ENCODE assay signal across 8 mouse cellular contexts in genomic region chr11:55077331-55078231, GRCm38 (mm10). TPM values are rescaled to one million over a fixed set of nuclear protein-coding genes. Genes with fewer than 3 reads are reported as not detected.
DNase-seq lines count a peak whose midpoint lies in the region; ATAC-seq and TF ChIP-seq lines count a peak whose summit lies in the region.

Gene Ccdc69 (minus strand): TSS chr11:55078131.

- H3K9me3 ChIP-seq in lung, embryonic 14.5 days (ENCODE audit: low read depth, low read length) = no peaks in the 10 kb centered on the region
- no peaks in the 10 kb centered on the region for H3K9me3 ChIP-seq in neural tube, embryonic 14.5 days (ENCODE audit: control insufficient read depth, low read length)

- no peaks in the 10 kb centered on the region for H3K27me3 ChIP-seq in heart, adult 2 months (ENCODE audit: control insufficient read depth, insufficient read depth, low read length)
- H3K27me3 ChIP-seq in lung, embryonic 14.5 days (ENCODE audit: insufficient read depth, low read length) = 0 out of 2 replicates have a peak, but pooled peaks cover 4% of the 10 kb centered on the region
- no peaks in the 10 kb centered on the region for H3K27me3 ChIP-seq in neural tube, embryonic 14.5 days (ENCODE audit: control insufficient read depth, insufficient read depth, low read length)

- ATAC-seq in lung, embryonic 14.5 days (ENCODE audit: insufficient read depth) = peak; percentile 77
- peak; percentile 72 for ATAC-seq in neural tube, embryonic 14.5 days (ENCODE audit: low read depth)

- H3K36me3 ChIP-seq in heart, adult 2 months (ENCODE audit: control insufficient read depth, insufficient read depth, low read length) = peaks cover 2% of the 10 kb centered on the region; the same call in 1 of the 2 replicates
- no peaks in the 10 kb centered on the region for H3K36me3 ChIP-seq in lung, embryonic 14.5 days (ENCODE audit: insufficient read depth)
- no peaks in the 10 kb centered on the region for H3K36me3 ChIP-seq in neural tube, embryonic 14.5 days (ENCODE audit: control insufficient read depth, insufficient read depth, low read length)

- H3K4me3 ChIP-seq in heart, adult 2 months = peak within 1 kb of the TSS; percentile 59
- H3K4me3 ChIP-seq in lung, embryonic 14.5 days (ENCODE audit: low read depth, low read length) = peak within 1 kb of the TSS; percentile 49
- H3K4me3 ChIP-seq in neural tube, embryonic 14.5 days (ENCODE audit: low read depth, low read length) = peak within 1 kb of the TSS; percentile 33

- H3K4me1 ChIP-seq in heart, adult 2 months (ENCODE audit: control insufficient read depth, insufficient read depth, low read length) = peaks cover 10% of the 10 kb centered on the region
- peaks cover 6% of the 10 kb centered on the region; the same call in 1 of the 2 replicates for H3K4me1 ChIP-seq in lung, embryonic 14.5 days (ENCODE audit: insufficient read depth)
- H3K4me1 ChIP-seq in neural tube, embryonic 14.5 days (ENCODE audit: control insufficient read depth, insufficient read depth, low read length) = peaks cover 5% of the 10 kb centered on the region; the same call in 1 of the 2 replicates

- WGBS in heart, adult 2 months = under 1% methylated on average over 50 of the region's 50 CpGs
- under 1% methylated on average over 50 of the region's 50 CpGs for WGBS in lung, embryonic 14.5 days
- 1% methylated on average over 50 of the region's 50 CpGs for WGBS in neural tube, embryonic 14.5 days

- intact Hi-C loops in heart, adult 2 months (cut with DNase I) = no loop called here

- peak; percentile 12 for DNase-seq in right cerebral cortex, adult 18-20 months
- DNase-seq in right cerebral cortex, postnatal 36 days (ENCODE audit: low spot score in 2 of 2) = no peak
- peak; percentile 79 for DNase-seq in embryo, embryonic 11 days
- DNase-seq in heart, adult 2 months = peak; percentile 79 to 86
- peak; percentile 53 for DNase-seq in kidney, adult 18-20 months
- peak; percentile 75 for DNase-seq in lung, embryonic 14.5 days
- peak; percentile 64 for DNase-seq in testis, postnatal 14 days (ENCODE audit: low spot score)

- peak within 1 kb of the TSS; percentile 96 for H3K4me2 ChIP-seq in lung, embryonic 14.5 days
- peak within 1 kb of the TSS; percentile 83 for H3K4me2 ChIP-seq in neural tube, embryonic 14.5 days (ENCODE audit: low read depth, low read length)

- no peak for TF ChIP-seq CTCF in heart, adult 2 months (IDR thresholded peaks at IDR 0.05)
- TF ChIP-seq CTCF in lung, embryonic 14.5 days (IDR thresholded peaks at IDR 0.05; ENCODE audit: low read depth) = no peak

- peak within 1 kb of the TSS; percentile 89 for H3K27ac ChIP-seq in heart, adult 2 months
- H3K27ac ChIP-seq in lung, embryonic 14.5 days (ENCODE audit: low read depth) = peak within 1 kb of the TSS; percentile 13; the same call in 1 of the 2 replicates
- H3K27ac ChIP-seq in neural tube, embryonic 14.5 days (ENCODE audit: low read depth, low read length) = no peak within 1 kb of the TSS

- H3K9ac ChIP-seq in heart, adult 2 months (ENCODE audit: low read depth, low read length) = peak within 1 kb of the TSS; percentile 69
- peak within 1 kb of the TSS; percentile 52 for H3K9ac ChIP-seq in lung, embryonic 14.5 days
- H3K9ac ChIP-seq in neural tube, embryonic 14.5 days (replicated peaks; ENCODE audit: low read depth, low read length) = peak within 1 kb of the TSS; percentile 51

- H3K79me2 ChIP-seq in heart, adult 2 months (replicated peaks; ENCODE audit: control insufficient read depth, insufficient read depth, low read length) = no peaks in the 10 kb centered on the region

- TF ChIP-seq EP300 in heart, adult 2 months (IDR thresholded peaks at IDR 0.05; ENCODE audit: insufficient read depth, low read depth, low read length) = no peak

- TF ChIP-seq POLR2A in heart, adult 2 months (IDR thresholded peaks at IDR 0.05; ENCODE audit: insufficient read depth, low read depth, low read length) = peak; percentile 89

RNA-seq across cellular contexts. Expression of gene Ccdc69, which starts in this region (rescaled TPM):
- total RNA-seq in heart, adult 2 months (2021) = 1 to 10 TPM; 6.5 to 9.7 TPM
- 9.2 and 24.8 TPM in 2 replicates for polyA plus RNA-seq in heart, adult 2 months (2012; rRNA removed)
- 1.9 and 2.4 TPM in 2 replicates for polyA plus RNA-seq in lung, embryonic 14.5 days (2014; fragmentation: Nextera tagmentation; extraction: Ambion mirVana)
- polyA plus RNA-seq in neural tube, embryonic 14.5 days (2014; fragmentation: Nextera tagmentation; extraction: Ambion mirVana) = 0.37 TPM in 1 of 2 replicates, not detected in the other

Comparison
In these comparisons a context has a peak if more than half of its experiments do, and no peak if none do; other contexts are left out.
1. DNase-seq: peak in right cerebral cortex, adult 18-20 months (single experiment), embryo, embryonic 11 days (single experiment), heart, adult 2 months (2 of 2), kidney, adult 18-20 months (single experiment), lung, embryonic 14.5 days (single experiment) and testis, postnatal 14 days (single experiment); none in right cerebral cortex, postnatal 36 days (0 of 2).
2. Peak in ATAC-seq, H3K4me3 ChIP-seq, H3K9ac ChIP-seq and H3K4me2 ChIP-seq in neural tube, embryonic 14.5 days; RNA of the gene not detected or under 1 TPM.
3. Peak in every context shown above with its lines, with median percentiles within 50 percentile points of each other: H3K4me3 ChIP-seq and H3K9ac ChIP-seq.